Mouse (Mus musculus) liver, embryonic 14.5 days (tissue): ENCODE results near the gene Sesn3.

ENCODE experiments used
- CTCF ChIP-seq: IDR thresholded peaks from 2 replicates; pipeline ENCODE4 v1.5.1; 2016; ENCODE audit warnings: antibody characterized with exemption, low read depth, control low read depth
- EP300 ChIP-seq: IDR thresholded peaks from 2 replicates; pipeline ENCODE4 v1.6.1; 2016; ENCODE audit warnings: antibody characterized with exemption, low read depth

GRCm38 (mm10) chr9:14245013-14245586, 29.8 kb upstream of the Sesn3 start:
- no peak for TF ChIP-seq CTCF
- no peak for TF ChIP-seq EP300
